Mouse (Mus musculus) kidney, adult 11 months (tissue): ENCODE measurements around the gene Itsn1.

Source experiments
- DNase-seq: peaks from one replicate; pipeline ENCODE4 v3.0.0; 2022

Itsn1 gene

DNA sequence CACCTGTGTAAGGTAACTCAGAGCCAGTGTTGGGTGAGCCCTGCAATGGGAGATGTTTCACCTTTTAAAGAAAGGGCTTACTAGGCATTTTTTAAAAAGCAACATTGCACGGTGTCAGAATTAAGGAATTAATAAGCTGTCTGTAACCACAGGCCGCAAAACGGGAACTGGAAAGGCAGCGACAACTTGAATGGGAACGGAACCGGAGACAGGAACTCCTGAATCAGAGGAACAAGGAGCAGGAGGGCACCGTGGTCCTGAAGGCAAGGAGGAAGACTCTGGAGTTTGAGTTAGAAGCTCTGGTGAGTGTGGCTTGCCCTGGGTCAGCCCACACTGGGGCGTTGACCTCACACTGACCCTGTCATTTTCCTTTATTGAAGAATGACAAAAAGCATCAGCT lies 91.2 kb downstream of the Itsn1 start:
- no peak for DNase-seq

DNA sequence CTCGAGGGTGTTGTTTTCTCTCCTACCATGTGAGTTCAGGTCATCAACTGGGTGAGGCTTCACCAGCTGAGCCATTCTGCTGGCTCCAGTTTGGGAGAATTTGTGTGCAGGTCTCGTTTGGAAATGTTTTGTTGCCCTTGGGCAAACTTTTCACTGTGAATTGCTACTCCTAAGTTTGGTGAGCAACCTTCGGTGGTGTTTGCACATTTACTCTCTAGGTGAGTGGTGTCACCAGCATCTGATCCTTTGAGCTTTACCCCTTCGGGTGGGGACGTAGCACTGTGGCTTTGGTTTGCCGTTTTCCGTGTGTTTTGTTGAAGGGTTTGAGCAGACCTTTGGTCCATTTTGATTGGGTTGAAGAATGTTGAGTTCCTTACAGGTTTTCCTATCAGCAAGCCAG lies 93.2 kb downstream of the Itsn1 start:
- DNase-seq, result no peak

DNA sequence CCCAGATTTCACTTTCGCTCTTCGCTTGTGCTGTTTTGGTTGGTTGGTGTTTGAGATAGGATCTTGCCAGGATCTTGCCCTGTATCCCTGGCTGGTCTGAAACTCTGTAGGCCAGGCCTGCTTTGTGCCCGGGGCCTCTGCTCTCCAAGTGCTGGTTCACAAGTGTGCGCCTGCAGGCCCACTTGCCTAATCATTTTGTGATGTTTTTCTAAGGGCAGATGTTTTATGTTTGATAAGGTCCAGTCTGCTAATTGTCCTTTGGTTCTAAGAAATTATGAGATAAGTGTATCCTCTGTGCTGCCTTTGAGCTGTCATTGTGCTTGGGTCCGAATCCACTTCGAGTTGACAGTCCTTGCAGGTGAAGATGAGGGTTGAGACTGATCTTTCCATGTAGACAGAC lies 93.7 kb downstream of the Itsn1 start:
- no peak for DNase-seq

DNA sequence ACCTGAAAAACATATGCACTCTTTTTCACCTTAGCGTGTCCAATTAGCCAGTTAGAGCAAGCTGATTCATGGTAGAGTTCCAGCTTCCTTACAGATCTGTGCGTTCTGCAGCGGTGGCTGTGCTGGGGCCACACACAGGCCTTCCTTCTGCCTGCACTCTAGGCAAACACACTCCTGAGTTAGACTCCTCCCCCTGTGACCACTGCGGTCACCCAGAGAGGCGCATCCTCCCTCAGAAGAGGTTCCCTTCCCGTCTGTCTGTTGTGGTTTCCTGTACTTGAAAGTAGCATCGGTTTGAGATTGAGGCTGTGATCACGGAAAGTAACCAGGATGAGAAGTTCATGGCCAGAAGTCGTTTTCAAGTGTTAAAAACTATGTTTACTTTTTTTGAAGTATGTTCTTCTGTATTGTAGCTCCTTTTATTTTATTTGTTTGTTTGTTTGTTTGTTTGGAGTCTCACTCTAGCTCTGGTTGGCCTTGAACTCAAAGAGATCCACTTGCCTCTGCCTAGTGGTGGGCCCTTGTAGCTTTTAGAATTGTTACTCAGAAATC lies 96.8 kb downstream of the Itsn1 start:
- no peak for DNase-seq

DNA sequence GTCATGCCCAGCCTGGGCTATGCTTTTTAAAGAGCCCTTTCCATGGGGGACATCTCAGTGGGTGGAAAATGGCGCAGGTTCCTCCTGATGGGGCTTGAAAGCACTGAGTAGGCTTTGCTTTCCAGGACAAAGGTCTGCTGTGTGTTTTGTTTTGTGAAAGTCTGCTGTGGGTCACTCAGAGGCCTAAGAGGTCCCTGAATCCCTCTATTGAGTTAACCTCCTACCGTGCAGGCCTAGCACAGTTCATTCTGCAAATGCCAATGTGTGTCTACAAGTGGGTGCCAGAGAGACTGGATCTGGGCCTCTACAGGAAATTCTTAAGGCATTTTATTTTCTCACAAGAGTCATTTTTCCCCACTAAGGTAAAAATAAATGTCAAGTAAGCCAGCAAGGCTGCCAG lies 97.8 kb downstream of the Itsn1 start:
- DNase-seq, result no peak

DNA sequence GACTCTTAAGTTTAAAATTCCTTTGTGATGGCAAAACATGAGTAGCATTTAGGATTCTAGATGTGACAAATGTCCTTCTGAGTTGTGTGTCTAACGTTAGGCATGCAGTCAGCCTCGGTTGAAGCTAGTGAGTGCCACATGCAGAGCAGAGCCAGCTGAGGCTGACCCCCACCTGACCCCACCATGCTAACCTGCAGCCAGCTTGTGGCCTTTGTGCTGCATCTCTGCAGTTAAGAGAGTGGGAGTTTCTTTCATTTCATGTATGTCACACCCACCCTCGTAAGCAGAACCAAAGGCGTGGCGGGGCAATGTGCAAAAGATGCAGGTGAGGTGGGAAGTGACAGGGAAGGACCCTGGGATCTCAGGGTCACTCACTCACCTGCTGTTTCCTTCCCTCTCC lies 98.4 kb downstream of the Itsn1 start:
- DNase-seq, result no peak

DNA sequence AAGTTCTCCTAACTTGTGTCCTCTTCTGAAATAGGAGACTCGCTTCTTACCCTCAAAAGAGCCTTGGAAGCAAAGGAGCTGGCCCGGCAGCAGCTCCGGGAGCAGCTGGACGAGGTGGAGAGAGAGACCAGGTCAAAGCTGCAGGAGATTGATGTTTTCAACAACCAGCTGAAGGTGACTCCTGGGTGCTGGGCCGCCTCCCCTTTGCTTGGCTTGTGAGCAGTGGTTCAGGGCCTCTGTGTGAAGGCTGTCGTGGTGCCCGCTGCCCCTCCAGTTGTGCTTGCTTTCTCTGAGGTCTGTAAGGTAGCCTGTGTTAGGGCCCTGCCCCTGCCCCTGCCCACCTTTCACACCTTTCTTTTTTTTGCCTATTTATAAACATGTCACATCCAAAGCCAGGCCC lies 99.1 kb downstream of the Itsn1 start:
- no peak for DNase-seq

DNA sequence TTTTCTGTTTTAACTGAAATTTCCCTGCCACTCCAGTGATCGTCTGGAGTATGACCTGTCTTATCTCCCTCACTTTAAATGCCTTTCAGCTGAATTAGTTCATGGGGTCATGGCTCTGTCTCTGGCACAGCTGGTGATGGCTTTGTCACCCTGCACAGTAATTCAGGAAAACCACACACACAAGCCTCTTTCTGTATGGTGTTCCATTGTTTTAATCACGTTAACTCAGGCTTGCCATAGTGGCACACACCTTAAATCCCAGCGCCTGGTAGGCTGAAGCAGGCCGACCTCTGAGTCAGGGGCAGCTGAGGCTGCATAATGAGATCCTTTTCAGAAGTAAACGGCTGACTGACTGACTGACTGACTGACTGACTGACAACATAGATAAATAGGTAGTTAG lies 99.5 kb downstream of the Itsn1 start:
- DNase-seq, result no peak

DNA sequence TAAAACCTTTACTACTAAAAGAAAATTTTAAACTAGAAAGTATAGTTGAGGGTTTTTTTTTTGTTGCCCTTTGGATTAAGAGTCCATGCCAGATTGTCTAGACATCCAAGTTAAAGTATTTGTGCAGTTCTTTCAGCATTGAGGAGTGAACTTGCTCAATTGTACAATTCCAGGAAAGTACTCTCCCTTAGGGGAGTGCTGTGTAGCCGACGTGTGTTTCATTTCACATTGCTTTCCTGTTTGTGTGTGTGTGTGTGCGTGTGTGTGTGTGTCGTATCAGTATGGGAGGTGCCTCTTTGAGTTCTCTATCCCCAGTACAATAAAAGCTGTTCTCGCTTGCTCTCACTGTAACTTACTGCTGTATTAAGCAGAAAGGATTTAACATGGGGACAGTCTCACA lies 100.0 kb downstream of the Itsn1 start:
- no peak for DNase-seq

DNA sequence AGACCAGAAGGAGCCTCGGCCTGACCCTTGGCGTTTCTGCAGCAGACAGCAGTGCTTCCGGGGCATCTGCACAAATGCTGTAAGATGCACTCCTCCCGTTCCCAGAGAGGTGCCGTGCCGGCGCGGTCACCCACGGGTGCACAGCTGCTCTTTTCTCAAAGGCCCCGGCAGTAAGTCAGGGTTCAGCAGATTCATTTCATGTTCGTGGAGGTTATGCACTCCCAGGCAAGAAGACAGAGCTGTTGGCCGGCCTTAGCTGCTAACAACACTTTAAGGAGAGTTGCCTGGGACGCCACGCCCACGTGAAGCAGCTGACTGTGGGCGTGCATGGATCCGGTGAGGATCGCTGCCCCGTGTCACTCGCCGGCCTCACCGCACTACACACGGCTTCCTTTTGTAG lies 101.2 kb downstream of the Itsn1 start:
- peak; percentile 55 for DNase-seq

DNA sequence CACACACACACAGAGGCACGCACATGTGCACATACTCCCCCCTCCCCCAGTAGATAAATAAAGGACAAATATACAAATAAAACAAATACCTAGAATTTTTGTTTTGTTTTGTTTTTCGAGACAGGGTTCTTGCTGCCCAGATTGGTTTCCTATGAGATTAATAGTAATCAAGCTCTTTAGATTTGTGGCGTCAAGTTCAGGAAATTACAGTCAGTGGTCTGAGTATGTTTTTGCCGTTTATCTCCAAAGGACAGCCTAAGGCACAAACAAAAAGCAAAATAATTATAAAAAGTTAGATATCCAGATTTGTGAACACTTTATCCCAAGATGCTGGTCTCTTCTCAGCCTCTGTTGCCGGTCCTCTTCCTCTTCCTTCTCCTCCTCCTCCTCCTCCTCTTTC lies 104.0 kb downstream of the Itsn1 start:
- DNase-seq, result no peak

DNA sequence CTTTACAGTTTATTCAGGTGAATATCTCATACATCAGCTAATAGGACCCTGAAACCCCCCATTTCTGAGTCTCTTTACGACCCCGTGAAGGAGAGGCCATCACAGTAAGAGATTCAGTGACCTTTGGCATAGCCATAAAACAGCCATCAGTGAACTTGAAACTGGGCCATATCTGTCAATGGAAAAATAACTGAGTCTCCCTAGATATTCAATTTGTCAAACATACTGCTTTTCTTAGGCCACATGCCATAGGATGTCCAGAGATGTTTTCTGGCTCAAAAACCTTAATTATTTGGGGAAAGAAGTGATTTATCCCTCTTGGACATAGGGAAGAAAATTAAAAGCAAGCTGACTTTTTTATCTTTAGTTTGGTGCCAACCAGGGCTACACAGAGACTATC lies 104.5 kb downstream of the Itsn1 start:
- no peak for DNase-seq

DNA sequence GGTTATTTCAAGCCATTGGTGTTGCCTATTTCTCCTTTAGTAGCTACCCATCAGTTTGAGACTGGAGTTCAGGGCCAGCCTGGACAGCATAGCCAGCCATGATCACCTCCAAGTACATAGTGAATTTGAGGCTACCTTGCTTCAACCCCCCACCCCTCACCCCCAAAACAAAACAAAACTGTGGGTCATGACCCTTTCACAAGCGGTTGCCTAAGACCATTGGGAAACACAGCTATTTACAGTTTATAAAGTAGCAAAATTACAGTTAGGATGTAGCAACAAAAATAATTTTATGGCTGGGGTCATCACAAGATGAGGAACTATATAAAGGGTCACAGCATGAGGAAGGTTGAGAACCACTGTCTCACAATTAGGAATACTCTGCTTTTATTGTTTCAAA lies 104.9 kb downstream of the Itsn1 start:
- no peak for DNase-seq

DNA sequence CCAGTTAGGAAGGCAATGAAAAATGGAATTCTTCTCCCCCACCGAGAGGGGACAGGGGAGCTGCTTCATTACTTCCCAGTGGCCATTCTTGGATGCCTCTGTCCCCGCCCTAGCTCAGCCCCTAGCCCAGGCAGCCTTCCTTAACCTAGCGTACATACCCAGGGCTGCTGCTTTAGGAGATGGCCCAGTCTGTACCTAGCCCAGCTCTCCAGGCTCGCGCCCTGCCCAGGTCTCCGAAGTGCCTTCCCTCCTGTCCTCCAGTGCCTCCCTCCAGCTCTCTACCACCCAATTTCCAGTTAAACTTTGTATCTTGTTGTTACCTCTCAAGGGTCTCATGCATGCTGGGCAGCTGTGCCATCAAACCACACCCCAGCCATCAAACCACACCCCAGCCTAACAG lies 106.7 kb downstream of the Itsn1 start:
- DNase-seq, result no peak

DNA sequence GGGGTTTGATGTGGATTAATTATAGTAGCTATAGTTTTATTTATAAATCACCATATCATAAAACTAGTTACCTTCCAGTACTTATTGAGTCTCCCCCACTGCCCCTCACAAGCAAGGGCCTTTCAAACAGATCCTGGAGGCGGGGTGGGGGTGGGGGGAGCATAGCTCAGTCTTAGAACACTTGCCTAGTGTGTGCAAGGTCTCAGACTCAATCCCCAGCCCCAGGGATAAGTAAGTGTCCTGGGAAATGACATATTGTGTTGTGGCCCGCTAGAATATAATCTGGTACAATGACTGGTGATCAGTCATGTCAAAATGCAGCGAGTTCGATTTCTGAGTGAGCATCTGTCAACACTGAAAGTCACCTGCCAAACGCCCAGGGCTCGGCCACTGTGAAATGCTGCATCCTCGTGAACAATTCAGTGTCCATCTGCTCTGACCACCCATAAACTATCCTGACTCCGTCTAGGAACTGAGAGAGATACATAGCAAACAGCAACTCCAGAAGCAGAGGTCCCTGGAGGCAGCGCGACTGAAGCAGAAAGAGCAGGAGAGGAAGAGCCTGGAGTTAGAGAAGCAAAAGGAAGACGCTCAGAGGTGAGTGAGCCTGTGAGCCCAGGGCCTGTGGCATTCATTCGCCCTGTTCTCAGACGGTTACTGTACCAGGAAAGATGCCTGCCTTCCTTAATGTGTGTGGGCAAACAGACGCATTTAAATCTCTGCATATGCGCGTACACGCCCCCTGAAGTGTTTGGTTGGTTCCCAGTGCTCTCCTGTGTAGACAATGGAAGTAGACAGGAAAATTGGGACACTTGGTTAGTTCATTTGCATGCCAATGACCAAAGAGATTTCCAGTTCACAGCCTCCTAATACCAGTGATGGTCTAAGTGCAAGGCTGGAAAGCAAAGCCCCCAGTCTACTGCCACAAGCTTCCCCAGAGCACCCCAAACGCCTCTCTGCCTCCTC lies 107.8 kb downstream of the Itsn1 start:
- DNase-seq, result no peak

DNA sequence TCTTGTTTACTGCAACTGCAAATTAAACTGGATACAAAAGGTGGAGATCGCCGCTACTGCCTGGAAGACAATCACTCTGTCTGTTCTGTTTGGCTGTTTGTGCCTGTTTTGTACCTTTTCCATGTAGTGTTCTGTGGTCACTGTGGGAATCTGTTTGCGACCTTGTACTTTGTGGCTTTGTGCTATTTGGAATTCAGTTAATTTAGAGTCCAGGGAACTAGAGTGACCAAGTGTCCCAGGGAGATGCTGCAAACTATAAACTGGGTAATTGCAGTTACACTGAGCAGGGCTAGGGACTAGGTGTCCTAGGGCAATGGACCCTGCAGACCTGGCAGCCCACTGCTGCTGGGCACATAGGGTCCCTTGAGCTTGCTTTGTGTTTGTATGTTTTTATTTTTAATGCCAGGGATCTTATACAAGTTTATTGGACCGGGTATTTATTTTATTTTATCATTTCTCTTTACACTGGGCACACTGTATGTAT lies 108.5 kb downstream of the Itsn1 start:
- no peak for DNase-seq

DNA sequence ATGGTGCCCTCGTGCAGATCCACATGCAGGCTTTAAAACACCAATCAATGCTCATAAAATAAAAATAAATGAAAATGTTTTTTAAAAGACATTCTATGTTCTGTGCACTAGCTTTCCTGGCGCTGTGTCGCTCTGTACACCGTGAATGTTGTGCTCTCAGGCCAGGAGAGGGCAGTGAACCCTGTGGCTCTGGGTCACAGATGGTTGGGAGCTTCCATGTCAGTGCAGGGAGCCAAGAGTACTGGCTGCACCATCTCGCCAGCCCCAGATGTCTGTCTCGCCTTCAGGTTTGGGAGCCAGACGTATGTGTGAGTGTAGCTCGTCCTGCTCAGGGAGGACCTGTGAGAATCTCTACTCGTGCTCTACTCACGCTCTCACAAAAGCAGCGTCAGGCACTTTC lies 109.7 kb downstream of the Itsn1 start:
- DNase-seq, result no peak

DNA sequence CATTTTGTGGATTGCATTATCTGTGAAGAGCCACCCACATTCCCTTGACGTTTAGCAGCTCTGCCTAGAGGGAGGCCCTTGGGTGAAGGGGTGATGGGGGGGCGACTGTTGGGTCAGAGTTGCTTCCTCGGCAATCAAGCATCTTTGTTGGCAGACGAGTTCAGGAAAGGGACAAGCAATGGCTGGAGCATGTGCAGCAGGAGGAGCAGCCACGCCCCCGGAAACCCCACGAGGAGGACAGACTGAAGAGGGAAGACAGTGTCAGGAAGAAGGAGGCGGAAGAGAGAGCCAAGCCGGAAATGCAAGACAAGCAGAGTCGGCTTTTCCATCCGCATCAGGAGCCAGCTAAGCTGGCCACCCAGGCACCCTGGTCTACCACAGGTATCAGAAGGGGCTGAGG lies 110.4 kb downstream of the Itsn1 start:
- peak; percentile 60 for DNase-seq

DNA sequence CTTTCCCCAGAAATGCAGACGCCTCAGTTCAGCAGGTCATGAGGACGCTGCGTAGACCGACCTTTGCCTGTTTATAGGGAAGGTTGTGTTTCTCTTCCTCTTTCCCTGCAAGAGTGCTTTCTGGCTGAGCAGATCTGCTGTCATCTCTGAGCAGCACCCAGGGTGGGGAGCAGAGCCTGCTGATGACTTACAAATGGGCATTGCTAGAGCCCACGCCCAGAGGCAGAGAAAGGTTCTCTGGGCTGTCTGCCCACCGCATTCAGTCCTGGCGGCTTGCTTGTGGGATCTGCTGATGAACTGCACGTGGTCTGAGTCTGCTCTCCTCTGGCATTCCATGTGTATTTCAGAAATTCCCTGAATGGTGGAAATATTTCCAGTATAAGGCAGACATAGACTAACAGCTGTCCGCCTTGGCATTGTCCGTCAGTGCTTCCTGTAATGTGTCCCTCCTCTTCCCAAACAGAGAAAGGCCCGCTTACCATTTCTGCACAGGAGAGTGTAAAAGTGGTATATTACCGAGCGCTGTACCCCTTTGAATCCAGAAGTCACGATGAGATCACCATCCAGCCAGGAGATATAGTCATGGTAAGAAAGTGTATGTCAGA lies 112.0 kb downstream of the Itsn1 start:
- DNase-seq, result no peak

DNA sequence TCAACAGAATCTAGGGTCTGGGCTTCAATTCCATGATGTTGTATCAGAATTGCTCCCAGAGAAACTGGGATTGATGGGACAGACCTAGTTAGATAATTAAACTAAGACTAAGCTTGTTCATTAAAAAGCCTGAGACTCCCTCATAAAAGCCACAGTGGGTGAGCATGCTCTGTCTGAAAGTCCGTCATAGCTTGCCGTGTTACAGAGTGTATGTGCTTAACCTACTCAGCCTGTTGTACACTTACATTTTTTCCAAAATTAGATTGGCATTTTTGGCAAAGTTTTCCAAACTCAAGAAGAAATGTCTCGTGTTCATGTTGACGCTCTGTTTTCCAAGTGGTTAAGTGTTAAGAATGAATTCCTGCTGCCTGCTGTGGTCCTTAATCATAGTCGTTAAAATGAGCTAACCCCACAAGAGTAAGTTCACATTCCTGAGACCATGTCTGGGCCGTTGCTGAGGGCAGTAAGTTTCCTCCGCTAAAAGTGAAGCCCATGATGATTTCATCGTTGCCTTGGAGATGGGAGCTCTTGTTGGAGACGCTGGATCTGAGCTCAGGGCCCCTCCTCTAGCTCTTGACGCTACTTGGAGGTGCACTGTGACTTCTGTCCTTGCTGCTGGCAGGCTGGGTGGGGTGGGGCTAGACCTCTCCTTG lies 117.1 kb downstream of the Itsn1 start:
- no peak for DNase-seq

DNA sequence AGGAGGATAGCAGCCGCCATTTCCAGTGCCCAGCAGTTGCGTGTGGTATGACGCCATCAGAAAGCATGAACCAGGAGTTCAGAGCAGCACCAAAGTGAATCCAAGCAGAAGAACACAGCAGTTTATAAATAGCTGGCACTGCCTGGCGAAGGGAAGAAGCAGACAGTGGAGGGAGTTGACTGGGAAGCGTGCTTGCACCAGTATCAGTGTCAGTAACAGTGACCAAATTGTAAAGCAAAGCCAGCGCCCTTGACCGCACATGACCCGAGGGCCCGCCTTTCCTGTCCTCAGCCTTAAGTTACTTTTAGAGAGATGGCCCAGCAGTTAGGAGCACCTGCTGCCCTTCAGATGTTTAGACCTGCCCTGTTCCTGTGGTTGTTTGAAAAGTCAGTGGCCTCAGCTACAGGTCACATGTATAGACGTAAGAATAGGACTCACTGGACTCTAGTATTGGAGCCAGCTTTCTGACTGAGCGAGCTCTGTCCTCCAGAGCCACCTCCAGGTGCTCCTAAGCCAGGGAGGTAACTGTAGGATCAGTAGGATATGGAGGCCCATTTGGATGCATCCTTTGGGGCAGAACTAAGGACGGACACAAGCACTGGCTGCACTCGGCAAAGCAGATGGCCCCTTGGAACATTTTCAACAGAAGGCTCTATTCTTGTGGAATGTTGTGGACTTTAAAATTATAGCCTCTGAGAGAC lies 118.6 kb downstream of the Itsn1 start:
- DNase-seq, result no peak

DNA sequence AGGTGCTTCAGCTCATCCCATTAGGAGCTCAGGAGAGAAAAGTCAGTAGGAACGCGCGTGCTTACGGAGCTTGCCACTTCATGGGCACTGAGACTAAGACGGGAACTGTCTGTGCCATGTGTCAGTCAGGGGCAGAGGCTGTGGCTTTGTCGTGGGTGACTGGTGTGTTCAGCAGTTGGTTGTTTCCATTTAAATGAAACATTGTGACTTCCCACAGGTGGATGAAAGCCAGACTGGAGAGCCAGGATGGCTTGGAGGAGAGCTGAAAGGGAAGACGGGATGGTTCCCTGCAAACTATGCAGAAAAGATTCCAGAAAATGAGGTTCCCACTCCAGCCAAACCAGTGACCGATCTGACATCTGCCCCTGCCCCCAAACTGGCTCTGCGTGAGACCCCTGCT lies 119.4 kb downstream of the Itsn1 start:
- DNase-seq, result no peak
